Mouse (Mus musculus): ENCODE results near the gene Rfc2.

DNA sequence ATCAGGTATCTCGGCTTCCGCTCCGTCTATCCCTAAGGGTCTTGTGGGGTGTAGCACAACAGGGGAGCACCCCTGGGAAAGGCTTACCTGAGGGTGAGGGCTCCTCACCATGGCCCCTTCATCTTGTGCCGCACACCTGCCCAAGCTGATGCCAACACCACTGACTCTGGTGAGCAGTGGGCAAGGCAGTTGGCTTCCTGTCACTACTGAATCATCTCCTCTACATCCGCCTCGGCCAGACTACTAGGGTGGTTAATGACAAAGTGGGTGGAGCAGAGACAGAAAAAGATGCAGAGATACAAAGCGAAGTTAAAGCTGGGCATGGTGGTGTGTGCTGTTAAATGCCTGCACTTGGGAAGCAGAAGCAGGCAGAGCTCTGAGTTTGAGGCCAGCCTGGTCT, 33.6 kb downstream of the Rfc2 start, which contains the start of gene Lat2:
- TF ChIP-seq CTCF (conservative IDR thresholded peaks at IDR 0.05; ENCODE audit: low read length) (no peak), POU5F1 (IDR thresholded peaks at IDR 0.05; ENCODE audit: borderline replicate concordance, low read length) (no peak), NANOG (IDR thresholded peaks at IDR 0.05; ENCODE audit: borderline replicate concordance, low read length) (no peak)

Measured in E14TG2a.4 (cell line).